Mouse (Mus musculus): ENCODE data around the gene Zfp593. TPM values are rescaled to one million over a fixed set of nuclear protein-coding genes. Genes with fewer than 3 reads are reported as not detected.

Gene Zfp593
- total RNA-seq, 2 experiments from 2014 or later, result 9.0 to 10.0 TPM

DNA sequence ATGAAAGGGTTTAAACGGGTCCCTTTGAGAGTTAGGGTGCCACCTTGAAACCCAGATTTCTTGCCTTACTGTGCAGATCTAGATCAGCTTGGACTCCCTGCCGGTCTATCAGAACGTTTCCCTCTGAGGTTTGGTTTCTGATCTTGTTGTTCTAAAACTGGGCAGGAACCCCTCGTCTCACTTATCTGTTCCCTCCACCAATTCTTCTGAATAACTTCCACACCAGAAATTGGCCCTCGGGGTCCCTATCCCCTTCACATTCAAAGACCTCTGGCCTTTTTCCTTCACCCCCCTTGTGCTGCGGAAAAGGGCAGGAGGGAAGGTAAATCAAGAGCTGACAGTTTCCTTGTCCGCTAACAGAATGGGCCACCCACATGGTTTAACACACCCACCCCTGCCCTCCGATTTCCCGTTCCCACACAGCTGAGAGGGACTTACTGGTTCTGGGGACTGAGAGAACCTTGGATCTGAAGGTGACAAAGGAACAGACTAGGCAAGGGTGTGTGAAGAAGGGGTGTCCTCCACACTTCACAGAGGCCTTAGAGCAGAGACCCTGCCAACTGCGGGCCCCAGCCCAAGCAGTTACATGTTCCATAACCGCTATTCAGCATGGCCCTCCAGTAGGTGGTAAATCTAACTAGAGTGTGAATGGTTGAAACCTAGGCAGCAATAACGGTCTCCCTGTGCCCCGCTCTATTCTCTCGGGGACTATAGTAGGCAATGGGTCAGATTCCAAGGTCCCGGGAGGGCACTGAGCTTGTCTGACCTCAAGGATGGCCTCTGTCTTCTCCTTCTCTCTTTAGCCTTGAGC is 7.7 kb upstream of the Zfp593 start:
- no peak for TF ChIP-seq CTCF (conservative IDR thresholded peaks at IDR 0.05)
- H3K27ac ChIP-seq, result peak overlapping the region; percentile 65
- no peak for DNase-seq (ENCODE audit: low spot score in 2 of 2)
- H3K4me3 ChIP-seq, result peak overlapping the region; percentile 41

DNA sequence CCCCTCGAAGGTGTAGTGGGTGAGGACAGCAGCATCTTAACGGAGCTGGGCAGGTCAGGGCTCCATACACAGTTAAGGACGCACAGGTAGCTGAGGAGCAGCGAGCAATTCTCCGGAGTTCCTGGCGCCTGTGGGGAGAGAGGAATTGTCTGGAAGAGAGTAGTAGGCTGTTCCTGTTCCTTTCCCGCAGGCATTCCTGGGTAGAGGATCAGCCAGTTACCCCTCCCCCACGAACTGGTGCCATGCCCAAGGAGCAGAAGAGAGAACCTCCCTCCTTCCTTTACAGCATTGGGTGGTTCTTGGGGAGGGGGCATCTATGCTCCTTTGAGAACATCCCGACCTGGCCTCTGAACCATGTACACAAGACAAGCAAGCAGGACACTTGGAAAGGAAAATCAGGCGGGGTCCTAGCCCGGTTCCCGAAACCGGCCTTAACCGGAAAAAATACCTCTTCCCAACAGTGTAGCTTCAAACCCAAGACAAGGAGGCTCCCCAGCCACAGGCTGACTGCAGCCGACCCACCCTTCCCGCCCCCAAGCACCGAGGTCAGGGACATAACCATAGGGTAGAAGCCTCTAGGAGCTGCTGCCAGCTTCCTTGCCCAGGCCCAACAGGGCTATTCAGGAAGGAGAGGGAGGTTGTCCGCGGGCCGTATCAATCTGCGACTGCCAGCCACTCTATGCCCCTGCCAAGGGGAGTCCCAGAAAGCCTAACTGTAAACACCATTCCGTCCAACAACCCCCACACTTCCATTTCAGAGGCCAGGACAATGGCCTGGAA is 6.9 kb upstream of the Zfp593 start:
- TF ChIP-seq CTCF (conservative IDR thresholded peaks at IDR 0.05), result no peak
- H3K27ac ChIP-seq, result peak overlapping the region; percentile 65; the same call in 1 of the 2 replicates
- peak overlapping the region; percentile 54 for H3K4me3 ChIP-seq
- no peak for DNase-seq (ENCODE audit: low spot score in 2 of 2)

DNA sequence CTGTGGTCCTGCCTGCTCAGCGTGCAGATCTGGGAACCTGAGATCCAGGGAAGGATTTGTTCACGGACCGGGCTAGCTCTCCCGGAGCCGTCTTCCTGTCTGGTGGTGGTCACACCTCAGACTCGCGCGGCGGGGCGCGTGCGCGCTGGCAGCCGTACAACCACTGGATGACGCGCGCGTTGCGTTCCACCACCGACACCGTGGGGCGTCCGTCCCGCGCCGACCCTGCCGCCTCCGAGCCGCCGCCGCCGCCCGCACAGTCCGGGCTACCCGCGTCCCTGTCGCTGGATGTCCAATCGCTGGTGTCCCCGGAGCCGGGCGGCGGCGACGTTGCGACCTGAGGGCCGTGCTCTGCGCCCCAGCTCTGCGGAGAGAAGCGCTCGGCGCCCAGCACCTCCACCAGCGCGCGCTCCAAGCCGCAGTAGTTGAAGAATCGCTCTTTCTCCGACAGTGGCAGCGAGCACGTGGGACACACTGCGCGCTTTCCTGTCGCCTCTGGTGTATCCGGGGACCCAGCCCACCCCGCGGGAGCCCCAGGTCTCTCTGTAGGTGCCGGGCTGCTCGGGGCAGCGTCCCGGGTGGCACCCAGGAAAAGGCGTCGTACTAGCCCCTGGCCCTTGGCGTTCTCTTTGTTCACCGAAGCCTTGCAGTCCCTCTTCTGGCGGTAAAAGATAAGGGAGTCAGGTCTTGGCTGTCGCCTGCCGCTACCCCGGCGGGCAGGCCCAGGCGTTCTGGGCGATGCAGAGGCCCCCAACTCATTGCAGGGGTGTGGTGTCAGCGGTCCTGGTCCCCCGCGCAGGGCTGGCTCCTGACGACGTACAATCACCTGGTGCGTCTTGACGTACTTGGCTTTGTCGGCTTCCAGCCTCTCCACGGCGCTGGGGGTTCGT is 6.1 kb upstream of the Zfp593 start:
- no peak for TF ChIP-seq CTCF (conservative IDR thresholded peaks at IDR 0.05)
- DNase-seq (ENCODE audit: low spot score in 2 of 2), result no peak
- H3K27ac ChIP-seq, result peak overlapping the region; percentile 23; the same call in 1 of the 2 replicates
- H3K4me3 ChIP-seq, result peak overlapping the region; percentile 54

DNA sequence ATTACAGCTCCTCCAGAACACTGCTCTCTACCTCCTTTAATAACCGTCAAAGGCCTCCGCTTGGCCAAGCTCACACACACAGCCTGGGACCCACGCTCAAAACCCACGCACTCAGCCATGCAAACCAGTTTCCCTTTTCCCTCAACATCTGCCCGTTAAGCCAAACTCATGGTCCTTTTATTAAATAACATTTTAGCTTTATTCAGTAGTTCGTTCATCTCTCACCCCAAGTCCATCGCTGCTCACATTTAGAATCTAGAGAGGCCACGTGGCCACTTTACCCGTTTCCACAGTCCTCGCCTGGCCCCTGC is 5.5 kb upstream of the Zfp593 start:
- no peak for DNase-seq (ENCODE audit: low spot score in 2 of 2)
- Histone ChIP-seq H3K27ac (no peak overlapping the region), H3K4me3 (peak overlapping the region; percentile 54)
- no peak for TF ChIP-seq CTCF (conservative IDR thresholded peaks at IDR 0.05)

DNA sequence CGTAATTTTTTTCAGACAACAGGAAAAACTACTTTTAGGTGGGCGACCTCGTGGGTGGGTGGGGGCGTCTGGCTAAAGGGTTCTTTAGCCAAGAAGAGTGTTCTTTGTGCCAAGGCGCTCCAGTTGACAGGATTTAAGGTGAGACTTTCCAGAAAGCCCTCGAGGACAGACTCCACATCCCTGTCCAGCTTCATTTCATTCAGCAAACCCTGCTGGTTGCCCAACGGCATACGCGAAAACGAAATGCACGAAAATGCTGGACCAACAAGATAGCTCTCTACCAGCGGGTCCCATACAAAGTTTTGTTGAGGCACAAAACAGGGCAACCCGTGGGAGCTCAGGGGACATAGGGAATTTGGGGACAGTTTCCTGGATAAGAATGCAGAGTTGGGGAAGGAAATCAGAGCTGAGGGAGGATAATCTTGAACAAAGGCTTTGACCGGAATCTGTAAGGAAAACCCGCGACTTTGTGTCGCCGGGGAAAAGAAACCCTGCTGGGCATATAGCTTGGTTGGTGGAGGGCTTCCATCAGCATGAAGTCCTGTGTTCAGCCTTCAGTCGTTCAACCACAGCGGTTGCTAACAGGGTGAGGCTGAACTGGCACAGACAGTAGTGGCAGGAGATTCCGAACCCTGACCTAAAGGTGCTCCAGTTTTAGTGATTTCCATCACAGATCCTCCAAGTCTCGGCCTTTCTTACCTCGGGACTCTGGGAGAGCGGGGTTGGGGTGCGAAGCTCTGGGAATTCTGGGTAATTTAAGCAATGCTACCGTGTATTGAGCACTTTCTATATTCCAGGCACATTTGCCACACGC is 4.9 kb upstream of the Zfp593 start:
- DNase-seq (ENCODE audit: low spot score in 2 of 2), result no peak
- no peak for TF ChIP-seq CTCF (conservative IDR thresholded peaks at IDR 0.05)
- Histone ChIP-seq H3K4me3 (peak overlapping the region; percentile 54), H3K27ac (no peak overlapping the region)

DNA sequence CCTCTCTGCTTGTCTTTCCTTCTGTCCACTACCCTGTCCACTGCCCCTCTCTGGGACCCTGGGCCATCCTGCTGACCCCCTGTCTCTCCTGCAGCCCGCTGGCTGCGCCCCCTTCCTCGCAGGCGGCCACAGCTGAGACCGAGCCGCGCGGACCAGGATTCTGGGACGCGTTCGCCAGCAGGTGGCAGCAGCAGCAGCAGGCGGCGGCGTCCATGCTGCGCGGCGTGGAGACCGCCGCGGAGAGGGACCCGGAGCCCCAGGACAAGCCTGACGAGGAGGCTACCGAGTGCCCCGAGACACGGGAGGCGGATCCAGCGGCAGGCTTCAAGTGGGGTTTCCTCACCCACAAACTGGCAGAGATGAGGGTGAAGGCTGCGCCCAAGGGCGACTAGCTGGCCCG is 4.3 kb upstream of the Zfp593 start:
- Histone ChIP-seq H3K27ac (no peak overlapping the region), H3K4me3 (peak overlapping the region; percentile 54)
- peak in 1 of 2 experiments; percentile 67 for DNase-seq (ENCODE audit: low spot score in 2 of 2)
- peak; percentile 96 for TF ChIP-seq CTCF (conservative IDR thresholded peaks at IDR 0.05)

DNA sequence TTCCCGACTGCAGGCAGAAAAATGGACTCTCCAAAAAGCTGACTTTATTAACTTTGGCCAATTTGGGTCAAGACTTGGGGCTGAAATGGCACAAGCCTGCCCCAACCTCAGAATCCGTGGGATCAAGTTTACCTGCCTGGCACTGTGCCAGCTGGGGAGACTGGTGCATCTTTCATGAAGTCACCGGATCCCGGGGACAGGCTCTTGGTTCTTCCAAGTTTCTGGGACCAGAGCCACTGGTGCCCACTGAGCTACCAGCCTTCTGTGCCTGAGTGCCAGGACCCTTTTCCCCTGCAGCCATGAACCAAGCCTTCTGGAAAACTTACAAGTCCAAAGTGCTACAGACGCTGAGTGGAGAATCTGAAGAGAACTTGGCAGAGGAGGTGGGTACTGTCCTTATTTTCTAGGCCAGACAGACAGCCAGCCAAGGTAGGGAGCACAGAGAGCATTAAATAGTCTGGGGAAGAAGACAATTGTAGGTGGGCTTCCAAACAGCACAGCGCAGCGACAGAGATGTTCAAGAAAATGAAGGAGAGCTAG is 1.4 kb upstream of the Zfp593 start, which contains the start of gene Gm30191:
Gene Gm30191, plus strand, starts transcription at position 217 of the 540 bp plus-strand sequence.
- Histone ChIP-seq H3K4me3 (peak within 1 kb of the TSS; percentile 89), H3K27ac (peak within 1 kb of the TSS; percentile 36; the same call in 1 of the 2 replicates)
- no peak for TF ChIP-seq CTCF (conservative IDR thresholded peaks at IDR 0.05)
- no peak for DNase-seq (ENCODE audit: low spot score in 2 of 2)

DNA sequence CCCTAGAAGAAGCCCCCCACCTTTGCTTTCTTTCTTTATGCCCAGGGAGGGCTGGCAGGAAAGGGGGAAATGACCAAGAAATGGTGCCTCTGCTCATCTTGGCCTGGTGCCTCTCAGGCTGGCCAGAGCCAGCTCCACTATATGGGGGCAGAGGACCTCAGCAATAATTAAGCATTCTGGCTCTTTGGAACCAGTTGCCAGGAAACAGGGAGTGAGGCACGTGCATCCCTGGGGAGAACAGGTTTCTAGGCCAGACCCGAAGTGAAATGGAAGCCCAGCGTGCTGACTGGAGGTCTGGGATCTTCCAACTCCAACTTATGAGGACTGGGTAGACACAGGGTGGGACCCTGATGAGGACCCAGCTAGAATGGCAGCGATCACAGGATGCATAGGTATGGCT is 864 bp upstream of the Zfp593 start:
- Histone ChIP-seq H3K4me3 (no peak overlapping the region), H3K27ac (no peak overlapping the region)
- DNase-seq (ENCODE audit: low spot score in 2 of 2), result no peak
- no peak for TF ChIP-seq CTCF (conservative IDR thresholded peaks at IDR 0.05)

DNA sequence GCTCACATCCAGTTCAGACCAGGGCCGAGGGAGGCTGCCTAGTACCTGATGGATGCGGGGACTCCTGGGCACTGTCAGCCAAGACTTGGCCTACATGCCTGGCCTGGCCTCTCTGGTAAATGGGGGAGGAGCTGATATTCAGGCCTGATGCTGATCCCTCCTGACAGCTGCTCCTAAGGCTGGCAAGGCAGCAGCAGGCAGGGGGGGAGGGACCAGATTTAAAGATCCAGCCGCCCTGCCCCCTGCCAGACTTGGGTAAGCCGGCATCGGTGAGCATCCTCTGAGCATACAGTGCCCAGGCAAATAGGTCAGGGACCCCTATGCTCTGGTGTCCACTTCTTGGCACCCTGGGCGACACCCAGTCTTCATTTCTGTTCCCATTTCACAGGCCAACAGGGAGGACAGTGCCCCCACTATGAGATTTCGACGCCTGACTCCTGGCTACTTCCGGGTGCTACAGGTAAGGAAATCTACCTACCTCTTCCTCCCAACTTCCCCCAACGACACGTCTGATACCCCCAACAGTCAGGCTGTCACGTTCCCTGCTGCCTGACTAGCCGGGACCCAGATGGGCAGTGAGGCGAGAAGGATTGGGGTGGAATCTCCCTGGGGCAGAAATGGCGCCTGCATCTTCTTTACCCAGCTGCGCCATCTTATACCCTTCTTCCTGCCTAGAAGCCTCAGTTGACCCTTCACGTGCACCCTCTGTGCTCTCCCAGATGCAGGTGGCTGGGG is 1.7 kb downstream of the Zfp593 start, which contains the start of gene E130218I03Rik:
Gene E130218I03Rik, plus strand, starts transcription at position 147 of the 735 bp plus-strand sequence.
- TF ChIP-seq CTCF (conservative IDR thresholded peaks at IDR 0.05), result no peak
- H3K4me3 ChIP-seq, result no peak within 1 kb of the TSS; the same call in 1 of the 2 replicates
- no peak within 1 kb of the TSS for H3K27ac ChIP-seq
- DNase-seq (ENCODE audit: low spot score in 2 of 2), result no peak

DNA sequence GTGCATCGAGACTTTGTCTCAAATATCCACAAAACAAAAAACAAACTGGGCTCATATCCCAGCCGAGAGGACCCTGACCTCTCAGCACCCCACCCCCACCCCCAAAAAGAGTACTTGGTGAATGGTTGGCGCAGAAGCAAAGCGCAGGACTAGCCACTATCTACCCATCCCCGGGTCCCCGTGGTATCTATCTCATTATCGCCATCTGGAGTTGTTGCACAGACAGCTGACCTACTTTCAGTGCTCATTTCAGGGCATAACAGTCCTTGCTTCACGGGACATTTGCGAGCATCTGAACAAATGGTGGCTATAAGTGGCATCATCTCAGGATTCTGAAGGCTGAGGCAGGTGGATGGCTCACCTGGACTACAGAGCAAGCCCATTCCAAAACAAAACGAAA is 6.7 kb downstream of the Zfp593 start:
- Histone ChIP-seq H3K4me3 (peak overlapping the region; percentile 29; the same call in 1 of the 2 replicates), H3K27ac (no peak overlapping the region)
- no peak for DNase-seq (ENCODE audit: low spot score in 2 of 2)
- TF ChIP-seq CTCF (conservative IDR thresholded peaks at IDR 0.05), result no peak

DNA sequence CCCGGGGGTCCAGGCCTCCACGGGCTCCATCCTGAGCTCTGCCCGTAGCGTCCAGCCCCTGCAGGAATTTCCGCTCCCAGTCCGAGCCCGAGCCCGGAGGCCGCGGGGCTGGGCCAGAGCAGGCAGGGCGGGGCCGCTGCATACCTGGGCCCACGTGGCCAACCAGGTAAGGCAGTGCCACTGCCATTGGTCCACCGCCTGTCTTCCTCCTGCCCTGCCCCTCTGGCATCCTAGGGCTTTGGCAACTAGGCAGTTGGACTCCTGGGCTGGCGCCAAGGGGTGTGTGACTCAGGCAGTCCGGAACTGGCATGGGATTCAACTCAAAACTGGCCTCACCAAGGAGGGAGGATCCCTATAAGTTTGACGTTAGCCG is 7.1 kb downstream of the Zfp593 start, which contains the start of gene Cnksr1:
Gene Cnksr1, minus strand, starts transcription at position 121 of the 373 bp plus-strand sequence.
- peak within 1 kb of the TSS; percentile 29; the same call in 1 of the 2 replicates for H3K4me3 ChIP-seq
- peak in 1 of 2 experiments; percentile 46 for DNase-seq (ENCODE audit: low spot score in 2 of 2)
- no peak for TF ChIP-seq CTCF (conservative IDR thresholded peaks at IDR 0.05)
- H3K27ac ChIP-seq, result no peak within 1 kb of the TSS

All from layer of hippocampus, adult 2 months (tissue).